8 mouse cellular contexts compared by ENCODE assay signal in the genomic region with DNA sequence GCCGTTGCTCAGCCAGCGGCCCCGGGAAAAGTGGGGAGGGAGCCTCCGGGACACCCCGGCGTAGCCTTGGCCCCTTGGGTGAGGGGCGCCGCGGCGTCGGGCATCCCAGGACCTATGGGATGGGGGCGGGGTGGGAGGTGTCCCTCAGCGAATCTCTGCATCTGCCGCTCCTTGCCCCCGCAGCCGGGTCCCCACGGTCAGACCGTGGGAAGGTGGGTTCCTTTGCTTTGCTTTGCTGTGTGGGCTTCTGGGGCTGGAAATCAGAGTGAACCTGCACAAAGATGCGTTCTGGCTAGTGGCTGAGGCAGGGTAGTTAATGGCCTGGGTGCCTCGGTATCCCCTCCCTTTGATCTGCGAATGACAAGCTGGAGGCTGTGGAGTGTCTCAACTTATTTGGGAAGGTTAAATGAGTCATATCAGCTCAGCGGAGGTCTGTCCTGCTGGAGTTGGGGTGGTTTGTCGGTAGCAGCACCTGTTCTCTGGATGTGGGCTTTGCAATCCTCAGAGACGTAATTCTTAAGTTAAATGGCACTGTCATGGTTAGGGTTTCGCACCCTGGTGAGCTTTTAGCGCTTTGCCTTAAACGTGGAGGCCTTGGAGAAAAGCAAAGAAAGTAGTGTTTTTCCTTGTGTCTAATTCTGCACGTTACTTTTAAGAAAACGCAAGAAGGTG. TPM values are rescaled to one million over a fixed set of nuclear protein-coding genes. Genes with fewer than 3 reads are reported as not detected.
DNase-seq lines count a peak whose midpoint lies in the region; ATAC-seq and TF ChIP-seq lines count a peak whose summit lies in the region.

No protein-coding gene starts in this region.

- no peak for TF ChIP-seq EP300 in stomach, postnatal 0 days (optimal IDR thresholded peaks at IDR 0.05)

- under 1% methylated on average over 29 of the region's 29 CpGs for WGBS in forebrain, embryonic 10.5 days
- WGBS in intestine, embryonic 16.5 days: 2% methylated on average over 29 of the region's 29 CpGs
- 2% methylated on average over 28 of the region's 29 CpGs for WGBS in stomach, postnatal 0 days

- H3K4me1 ChIP-seq in forebrain, embryonic 10.5 days: peaks cover 21% of the 10 kb centered on the region
- H3K4me1 ChIP-seq in intestine, embryonic 16.5 days (ENCODE audit: control insufficient read depth, insufficient read depth, low read length): peaks cover 5% of the 10 kb centered on the region; the same call in 1 of the 2 replicates
- no peaks in the 10 kb centered on the region for H3K4me1 ChIP-seq in stomach, postnatal 0 days (replicated peaks; ENCODE audit: control insufficient read depth, insufficient read depth)

- ATAC-seq in CD4-positive, CD25-positive, alpha-beta regulatory T cell, adult 4 months: no peak
- ATAC-seq in intestine, embryonic 16.5 days: no peak
- ATAC-seq in stomach, postnatal 0 days (ENCODE audit: low FRiP score, low TSS enrichment): no peak

- no peaks in the 10 kb centered on the region for H3K9me3 ChIP-seq in forebrain, embryonic 10.5 days
- no peaks in the 10 kb centered on the region for H3K9me3 ChIP-seq in intestine, embryonic 16.5 days (ENCODE audit: control insufficient read depth, low read length)
- no peaks in the 10 kb centered on the region for H3K9me3 ChIP-seq in stomach, postnatal 0 days (ENCODE audit: control insufficient read depth, low read length)

- no peak for TF ChIP-seq CTCF in stomach, postnatal 0 days (IDR thresholded peaks at IDR 0.05; ENCODE audit: low read depth)

- DNase-seq in CD4-positive, CD25-positive, alpha-beta regulatory T cell, adult 2 months (ENCODE audit: low read depth, low spot score): peak; percentile 40
- DNase-seq in right cerebral cortex, adult 2 months (ENCODE audit: low spot score in 2 of 2): peak; percentile 26 to 47
- no peak for DNase-seq in right cerebral cortex, postnatal 25 days
- no peak for DNase-seq in forebrain, embryonic 10.5 days (ENCODE audit: extremely low spot score, low spot score)
- DNase-seq in lung, postnatal 14 days: peak; percentile 13
- DNase-seq in stomach, postnatal 0 days (ENCODE audit: low spot score): peak; percentile 36

- peak overlapping the region; percentile 98 for H3K27ac ChIP-seq in forebrain, embryonic 10.5 days
- peak overlapping the region; percentile 88 for H3K27ac ChIP-seq in intestine, embryonic 16.5 days (ENCODE audit: low read length)
- peak overlapping the region; percentile 97 for H3K27ac ChIP-seq in stomach, postnatal 0 days (replicated peaks)

- H3K4me3 ChIP-seq in forebrain, embryonic 10.5 days: peak overlapping the region; percentile 91
- H3K4me3 ChIP-seq in intestine, embryonic 16.5 days (ENCODE audit: low read length): peak overlapping the region; percentile 83
- peak overlapping the region; percentile 84 for H3K4me3 ChIP-seq in stomach, postnatal 0 days (ENCODE audit: low read depth, low read length)

- H3K36me3 ChIP-seq in forebrain, embryonic 10.5 days (replicated peaks): no peaks in the 10 kb centered on the region
- no peaks in the 10 kb centered on the region for H3K36me3 ChIP-seq in intestine, embryonic 16.5 days (ENCODE audit: control insufficient read depth, insufficient read depth, low read length)
- H3K36me3 ChIP-seq in stomach, postnatal 0 days (ENCODE audit: control insufficient read depth, insufficient read depth, low read length): no peaks in the 10 kb centered on the region

- no peaks in the 10 kb centered on the region for H3K27me3 ChIP-seq in forebrain, embryonic 10.5 days (ENCODE audit: poor library complexity, severe bottlenecking)
- H3K27me3 ChIP-seq in intestine, embryonic 16.5 days (replicated peaks; ENCODE audit: control insufficient read depth, insufficient read depth, low read length): no peaks in the 10 kb centered on the region; the same call in 1 of the 2 replicates
- no peaks in the 10 kb centered on the region for H3K27me3 ChIP-seq in stomach, postnatal 0 days (ENCODE audit: control insufficient read depth, insufficient read depth, low read length)

- H3K9ac ChIP-seq in intestine, embryonic 16.5 days (ENCODE audit: low read depth, low read length): peak overlapping the region; percentile 90
- peak overlapping the region; percentile 87 for H3K9ac ChIP-seq in stomach, postnatal 0 days (ENCODE audit: low read length)

- H3K4me2 ChIP-seq in intestine, embryonic 16.5 days (ENCODE audit: low read depth, low read length): peak overlapping the region; percentile 94
- peak overlapping the region; percentile 89 for H3K4me2 ChIP-seq in stomach, postnatal 0 days (replicated peaks; ENCODE audit: low read depth)

RNA-seq across cellular contexts. Expression of a gene that starts 1.6 kb away (rescaled TPM):
- polyA plus RNA-seq in CD4-positive, CD25-positive, alpha-beta regulatory T cell, adult 4 months (2017; shearing (Covaris generic)): 10 to 100 TPM; 12.3 to 15.5 TPM
- 29.3 and 30.3 TPM in 2 replicates for polyA plus RNA-seq in forebrain, embryonic 10.5 days (2016; fragmentation: Nextera tagmentation; extraction: Ambion mirVana)
- 16.2 and 16.5 TPM in 2 replicates for polyA plus RNA-seq in intestine, embryonic 16.5 days (2015; fragmentation: Nextera tagmentation; extraction: Ambion mirVana)
- polyA plus RNA-seq in stomach, postnatal 0 days (2015; fragmentation: Nextera tagmentation; extraction: Ambion mirVana): 28.6 and 29.5 TPM in 2 replicates

Comparison
In these comparisons a context has a peak if more than half of its experiments do, and no peak if none do; other contexts are left out.
1. DNase-seq: peak in CD4-positive, CD25-positive, alpha-beta regulatory T cell, adult 2 months (single experiment), right cerebral cortex, adult 2 months (2 of 2), lung, postnatal 14 days (single experiment) and stomach, postnatal 0 days (single experiment); none in right cerebral cortex, postnatal 25 days (single experiment) and forebrain, embryonic 10.5 days (single experiment).
2. Peak in every context shown above with its lines, with median percentiles within 50 percentile points of each other: H3K27ac ChIP-seq and H3K4me3 ChIP-seq.